Comparison of ENCODE assay signal across 8 mouse cellular contexts in genomic region chr7:109957996-109958789, GRCm38 (mm10). TPM values are rescaled to one million over a fixed set of nuclear protein-coding genes. Genes with fewer than 3 reads are reported as not detected.
DNase-seq lines count a peak whose midpoint lies in the region; ATAC-seq lines count a peak whose summit lies in the region.

No protein-coding gene starts in this region.

- H3K4me3 ChIP-seq in heart, embryonic 14.5 days (ENCODE audit: control insufficient read depth in 1 of 2, insufficient read depth in 1 of 2, low read depth in 1 of 2, low read length in 2 of 2) = peak overlapping the region; percentile 74 to 79
- H3K4me3 ChIP-seq in brown adipose tissue, adult 24 weeks (ENCODE audit: insufficient read depth, low read depth, low read length) = peak overlapping the region; percentile 79
- H3K4me3 ChIP-seq in hindbrain, embryonic 13.5 days = peak overlapping the region; percentile 83
- H3K4me3 ChIP-seq in midbrain, embryonic 13.5 days (replicated peaks) = peak overlapping the region; percentile 85

- ATAC-seq in heart, embryonic 14.5 days (ENCODE audit: insufficient number of reproducible peaks, insufficient read depth, low FRiP score, low read depth) = no peak
- no peak for ATAC-seq in hindbrain, embryonic 13.5 days (ENCODE audit: low FRiP score)
- no peak for ATAC-seq in midbrain, embryonic 13.5 days

- H3K27me3 ChIP-seq in heart, embryonic 14.5 days (ENCODE audit: control insufficient read depth, insufficient read depth, low read length) = no peaks in the 10 kb centered on the region
- no peaks in the 10 kb centered on the region for H3K27me3 ChIP-seq in hindbrain, embryonic 13.5 days
- no peaks in the 10 kb centered on the region for H3K27me3 ChIP-seq in midbrain, embryonic 13.5 days

- H3K27ac ChIP-seq in heart, embryonic 14.5 days (replicated peaks in 1 of 2; ENCODE audit: control insufficient read depth in 1 of 2, insufficient read depth in 1 of 2, low read depth in 2 of 2, low read length in 2 of 2) = peak overlapping the region; percentile 22 to 98; a peak in 2 of 4 replicates
- peak overlapping the region; percentile 84 for H3K27ac ChIP-seq in brown adipose tissue, adult 24 weeks (replicated peaks; ENCODE audit: low read depth, low read length)
- peak overlapping the region; percentile 45; the same call in 1 of the 2 replicates for H3K27ac ChIP-seq in hindbrain, embryonic 13.5 days
- no peak overlapping the region for H3K27ac ChIP-seq in midbrain, embryonic 13.5 days

- no peak for DNase-seq in heart, postnatal 10 days
- no peak for DNase-seq in thymus, postnatal 25 days
- DNase-seq in B cell, adult 2 months = no peak
- no peak for DNase-seq in layer of hippocampus, postnatal 10 days (ENCODE audit: low spot score in 2 of 2)

- peak overlapping the region; percentile 97 for H3K9ac ChIP-seq in heart, embryonic 14.5 days (ENCODE audit: low read length)
- peak overlapping the region; percentile 96 for H3K9ac ChIP-seq in hindbrain, embryonic 13.5 days
- H3K9ac ChIP-seq in midbrain, embryonic 13.5 days (replicated peaks) = peak overlapping the region; percentile 94

- H3K4me2 ChIP-seq in heart, embryonic 14.5 days (ENCODE audit: low read length) = peak overlapping the region; percentile 76
- H3K4me2 ChIP-seq in hindbrain, embryonic 13.5 days = peak overlapping the region; percentile 81
- H3K4me2 ChIP-seq in midbrain, embryonic 13.5 days (replicated peaks) = peak overlapping the region; percentile 71

- intact Hi-C loops in heart, postnatal 10 days (cut with DNase I) = no loop called here

- 54% methylated on average over 8 of the region's 8 CpGs for WGBS in heart, embryonic 14.5 days
- 55% methylated on average over 8 of the region's 8 CpGs for WGBS in hindbrain, embryonic 13.5 days
- WGBS in midbrain, embryonic 13.5 days = 71% methylated on average over 8 of the region's 8 CpGs

- H3K9me3 ChIP-seq in heart, embryonic 14.5 days (ENCODE audit: control insufficient read depth, low read length) = no peaks in the 10 kb centered on the region
- no peaks in the 10 kb centered on the region for H3K9me3 ChIP-seq in hindbrain, embryonic 13.5 days
- H3K9me3 ChIP-seq in midbrain, embryonic 13.5 days = no peaks in the 10 kb centered on the region

- H3K4me1 ChIP-seq in heart, embryonic 14.5 days (ENCODE audit: control insufficient read depth in 2 of 2, insufficient read depth in 2 of 2, low read length in 2 of 2) = peaks cover 4 to 37% of the 10 kb centered on the region in 2 experiments
- H3K4me1 ChIP-seq in brown adipose tissue, adult 24 weeks (ENCODE audit: control insufficient read depth, insufficient read depth, insufficient read length, low read length) = peaks cover 13% of the 10 kb centered on the region
- peaks cover 58% of the 10 kb centered on the region for H3K4me1 ChIP-seq in hindbrain, embryonic 13.5 days (replicated peaks)
- peaks cover 49% of the 10 kb centered on the region for H3K4me1 ChIP-seq in midbrain, embryonic 13.5 days (replicated peaks)

- no peaks in the 10 kb centered on the region for H3K36me3 ChIP-seq in heart, embryonic 14.5 days (ENCODE audit: control insufficient read depth, insufficient read depth, low read length)
- no peaks in the 10 kb centered on the region for H3K36me3 ChIP-seq in hindbrain, embryonic 13.5 days
- H3K36me3 ChIP-seq in midbrain, embryonic 13.5 days = no peaks in the 10 kb centered on the region

RNA-seq across cellular contexts. Expression of gene Dennd5a, which starts 2.1 kb away (rescaled TPM):
- polyA plus RNA-seq in heart, embryonic 14.5 days (2014; fragmentation: Nextera tagmentation; extraction: Ambion mirVana) = 62.6 and 66.1 TPM in 2 replicates
- 100 to 1,000 TPM; 183 to 190 TPM for total RNA-seq in heart, postnatal 10 days (2021)
- polyA plus RNA-seq in brown adipose tissue, adult 24 weeks (2012; ENCODE audit: insufficient read depth, insufficient read length, missing spikeins) = 94.7 and 95.4 TPM in 2 replicates
- polyA plus RNA-seq in hindbrain, embryonic 13.5 days (2015; fragmentation: Nextera tagmentation; extraction: Ambion mirVana) = 41.6 and 42.5 TPM in 2 replicates
- polyA plus RNA-seq in midbrain, embryonic 13.5 days (2015; fragmentation: Nextera tagmentation; extraction: Ambion mirVana) = 44.4 and 44.8 TPM in 2 replicates
- total RNA-seq in layer of hippocampus, postnatal 10 days (2021) = 100 to 1,000 TPM; 139 to 164 TPM

RNA-seq across cellular contexts. Expression of gene Tmem41b, which starts 28.5 kb away (rescaled TPM):
- 48.4 and 53.5 TPM in 2 replicates for polyA plus RNA-seq in heart, embryonic 14.5 days (2014; fragmentation: Nextera tagmentation; extraction: Ambion mirVana)
- total RNA-seq in heart, postnatal 10 days (2021) = 10 to 100 TPM; 51.5 to 60.6 TPM
- 39.6 and 66.6 TPM in 2 replicates for polyA plus RNA-seq in brown adipose tissue, adult 24 weeks (2012; ENCODE audit: insufficient read depth, insufficient read length, missing spikeins)
- polyA plus RNA-seq in hindbrain, embryonic 13.5 days (2015; fragmentation: Nextera tagmentation; extraction: Ambion mirVana) = 69.5 and 75.6 TPM in 2 replicates
- polyA plus RNA-seq in midbrain, embryonic 13.5 days (2015; fragmentation: Nextera tagmentation; extraction: Ambion mirVana) = 66.1 and 73.4 TPM in 2 replicates
- 10 to 100 TPM; 52.4 to 61.5 TPM for total RNA-seq in layer of hippocampus, postnatal 10 days (2021)

RNA-seq across cellular contexts. Expression of gene Ipo7, which starts 59.9 kb away (rescaled TPM):
- polyA plus RNA-seq in heart, embryonic 14.5 days (2014; fragmentation: Nextera tagmentation; extraction: Ambion mirVana) = 14.6 and 16.3 TPM in 2 replicates
- 10 to 100 TPM; 89.1 to 98.3 TPM for total RNA-seq in heart, postnatal 10 days (2021)
- 51.7 and 64.6 TPM in 2 replicates for polyA plus RNA-seq in brown adipose tissue, adult 24 weeks (2012; ENCODE audit: insufficient read depth, insufficient read length, missing spikeins)
- 42.2 and 42.7 TPM in 2 replicates for polyA plus RNA-seq in hindbrain, embryonic 13.5 days (2015; fragmentation: Nextera tagmentation; extraction: Ambion mirVana)
- polyA plus RNA-seq in midbrain, embryonic 13.5 days (2015; fragmentation: Nextera tagmentation; extraction: Ambion mirVana) = 44.5 and 46.2 TPM in 2 replicates
- total RNA-seq in layer of hippocampus, postnatal 10 days (2021) = 10 to 100 TPM; 89.6 to 89.8 TPM
